Mouse (Mus musculus) heart, adult 2 months (tissue): ENCODE results near the gene Cyp27b1. TPM values are rescaled to one million over a fixed set of nuclear protein-coding genes. Genes with fewer than 3 reads are reported as not detected.

ENCODE experiments used
- DNase-seq, 2 experiments: peaks; one replicate each; pipeline ENCODE4 v3.0.0; 2021
- H3K27ac ChIP-seq: fragments of 200-600 bp; 2 replicates; pipeline ENCODE4 v1.8.1; 2022
- H3K27me3 ChIP-seq: fragments of 200-500 bp; 2 replicates; pipeline ENCODE4 v1.6.1; 2012; ENCODE audit warnings: mild to moderate bottlenecking, low read length, inconsistent platforms, mixed read lengths; ENCODE audit not compliant: control insufficient read depth, insufficient read depth
- H3K36me3 ChIP-seq: fragments of 200-500 bp; 2 replicates; pipeline ENCODE4 v1.6.1; 2012; ENCODE audit warnings: low read length, inconsistent platforms; ENCODE audit not compliant: control insufficient read depth, insufficient read depth
- H3K4me1 ChIP-seq: fragments of 200-500 bp; 2 replicates; pipeline ENCODE4 v1.6.1; 2011; ENCODE audit warnings: low read length; ENCODE audit not compliant: control insufficient read depth, insufficient read depth
- H3K4me3 ChIP-seq: fragments of 200-600 bp; 2 replicates; pipeline ENCODE4 v1.8.1; 2022
- H3K79me2 ChIP-seq: fragments of 200-500 bp; replicated peaks from 2 replicates; pipeline ENCODE4 v1.6.1; 2012; ENCODE audit warnings: mild to moderate bottlenecking, inconsistent platforms, low read length, moderate library complexity, mixed read lengths; ENCODE audit not compliant: control insufficient read depth, insufficient read depth
- H3K9ac ChIP-seq: fragments of 200-500 bp; 2 replicates; pipeline ENCODE4 v1.6.1; 2012; ENCODE audit warnings: low read depth, mild to moderate bottlenecking, control low read depth, inconsistent platforms, low read length, mixed read lengths
- CTCF ChIP-seq: fragments of 200-600 bp; IDR thresholded peaks from 2 replicates; pipeline ENCODE4 v1.8.1; 2022; ENCODE audit warnings: antibody characterized with exemption, mild to moderate bottlenecking, moderate library complexity
- EP300 ChIP-seq: fragments of 200-500 bp; IDR thresholded peaks from 2 replicates; pipeline ENCODE4 v1.6.1; 2011; ENCODE audit warnings: low read depth, low read length, control low read depth; ENCODE audit not compliant: insufficient read depth
- POLR2A ChIP-seq: fragments of 200-500 bp; IDR thresholded peaks from 2 replicates; pipeline ENCODE4 v1.6.1; 2011; ENCODE audit warnings: mild to moderate bottlenecking, low read depth, low read length, control low read depth; ENCODE audit not compliant: insufficient read depth
- WGBS: fragments of 180-500 bp; shearing (Covaris S2); methylation state at CpG from one replicate; pipeline ENCODE4 v1.1.7; 2018; 5-methylcytosine and 5-hydroxymethylcytosine counted together
- intact Hi-C: fragments of 180-260 bp; cut with DNase I; formaldehyde crosslinking; loops from one replicate; pipeline ENCODE4 v1.15.1; 2025
- long read RNA-seq: library from polyadenylated mRNA; stranded (forward); transcript quantifications from one replicate; pipeline ENCODE4 v2.0.0, GENCODE M21; 2021
- polyA plus RNA-seq: library from polyadenylated mRNA; depleted of rRNA; stranded (reverse); fragments of >200 nt; gene quantifications from 2 replicates; pipeline ENCODE4 v1.2.3, GENCODE M21; 2012; rRNA removed
- total RNA-seq, 2 experiments: library from RNA; stranded (reverse); gene quantifications; 2 replicates each; pipeline ENCODE4 v1.2.3; 2021

The Cyp27b1 gene
- under 1 TPM in 1 of 2 experiments, not detected in 1; 0.10 TPM for total RNA-seq
- polyA plus RNA-seq = 0.12 and 0.35 TPM in 2 replicates
- long read RNA-seq = 0 reads

GRCm38 (mm10) chr10:127047954-127048353, at the start of gene Cyp27b1:
TSS of gene Cyp27b1 (plus strand) at chr10:127048250.
- no peak for TF ChIP-seq EP300
- no peak for TF ChIP-seq POLR2A
- TF ChIP-seq CTCF = no peak

GRCm38 (mm10) chr10:127000529-127000928, 47.5 kb upstream of the Cyp27b1 start, which contains the start of gene Avil:
TSS of gene Avil (plus strand) at chr10:127000709.
- Histone ChIP-seq H3K4me1 (no peaks in the 10 kb centered on the region), H3K27me3 (no peaks in the 10 kb centered on the region), H3K36me3 (no peaks in the 10 kb centered on the region), H3K4me3 (no peak within 1 kb of the TSS), H3K27ac (no peak within 1 kb of the TSS), H3K9ac (no peak within 1 kb of the TSS), H3K79me2 (no peaks in the 10 kb centered on the region)
- 79% methylated on average over 5 of the region's 5 CpGs for WGBS
- TF ChIP-seq CTCF (no peak), POLR2A (no peak), EP300 (no peak)
- DNase-seq = no peak
- intact Hi-C loops = no loop called here

More at GRCm38 (mm10) chr10:127047954-127048353, at the start of gene Cyp27b1:
- Histone ChIP-seq H3K4me3 (no peak within 1 kb of the TSS), H3K36me3 (no peaks in the 10 kb centered on the region), H3K27ac (no peak within 1 kb of the TSS), H3K9ac (no peak within 1 kb of the TSS), H3K27me3 (peaks cover 13% of the 10 kb centered on the region), H3K79me2 (no peaks in the 10 kb centered on the region), H3K4me1 (peaks cover 1% of the 10 kb centered on the region)
- WGBS = 42% methylated on average over 5 of the region's 5 CpGs
- DNase-seq = no peak
- intact Hi-C loops = no loop called here

- H3K27ac ChIP-seq = no peak overlapping the region
- no peaks in the 10 kb centered on the region for H3K27me3 ChIP-seq
- H3K4me3 ChIP-seq = no peak overlapping the region
- H3K4me1 ChIP-seq = no peaks in the 10 kb centered on the region
- H3K9ac ChIP-seq = no peak overlapping the region
- no peak for TF ChIP-seq EP300
- no peak for TF ChIP-seq POLR2A
- no peak for TF ChIP-seq CTCF
- 62% methylated on average over 9 of the region's 9 CpGs for WGBS
- no peaks in the 10 kb centered on the region for H3K79me2 ChIP-seq
- DNase-seq = no peak
- H3K36me3 ChIP-seq = no peaks in the 10 kb centered on the region
- intact Hi-C loops = no loop called here
Observed at GRCm38 (mm10) chr10:127001297-127001696, 46.8 kb upstream of the Cyp27b1 start.

GRCm38 (mm10) chr10:127002056-127002455, 46.0 kb upstream of the Cyp27b1 start:
- DNase-seq = no peak
- intact Hi-C loops = no loop called here

GRCm38 (mm10) chr10:127002765-127003164, 45.3 kb upstream of the Cyp27b1 start:
- no peak overlapping the region for H3K4me3 ChIP-seq
- H3K4me1 ChIP-seq = no peaks in the 10 kb centered on the region
- WGBS = 72% methylated on average over 5 of the region's 5 CpGs
- no peak overlapping the region for H3K27ac ChIP-seq
- H3K27me3 ChIP-seq = no peaks in the 10 kb centered on the region
- no peaks in the 10 kb centered on the region for H3K79me2 ChIP-seq
- no peaks in the 10 kb centered on the region for H3K36me3 ChIP-seq
- H3K9ac ChIP-seq = no peak overlapping the region
- no peak for DNase-seq
- intact Hi-C loops = no loop called here
- TF ChIP-seq CTCF = no peak
- TF ChIP-seq EP300 = no peak
- TF ChIP-seq POLR2A = no peak

More at GRCm38 (mm10) chr10:127002056-127002455, 46.0 kb upstream of the Cyp27b1 start:
- H3K4me3 ChIP-seq = no peak overlapping the region
- H3K27me3 ChIP-seq = no peaks in the 10 kb centered on the region
- no peak overlapping the region for H3K27ac ChIP-seq
- no peaks in the 10 kb centered on the region for H3K4me1 ChIP-seq
- 75% methylated on average over 1 of the region's 1 CpGs for WGBS
- H3K79me2 ChIP-seq = no peaks in the 10 kb centered on the region
- H3K9ac ChIP-seq = no peak overlapping the region
- TF ChIP-seq CTCF = no peak
- TF ChIP-seq EP300 = no peak
- no peak for TF ChIP-seq POLR2A
- no peaks in the 10 kb centered on the region for H3K36me3 ChIP-seq

- no peaks in the 10 kb centered on the region for H3K36me3 ChIP-seq
- H3K27ac ChIP-seq = no peak overlapping the region
- no peaks in the 10 kb centered on the region for H3K4me1 ChIP-seq
- 84% methylated on average over 8 of the region's 8 CpGs for WGBS
- H3K79me2 ChIP-seq = no peaks in the 10 kb centered on the region
- TF ChIP-seq POLR2A = no peak
- no peak for TF ChIP-seq CTCF
- DNase-seq = no peak
- no peaks in the 10 kb centered on the region for H3K27me3 ChIP-seq
- H3K9ac ChIP-seq = no peak overlapping the region
- intact Hi-C loops = no loop called here
- no peak overlapping the region for H3K4me3 ChIP-seq
Observed at GRCm38 (mm10) chr10:127003334-127003733, 44.7 kb upstream of the Cyp27b1 start.

GRCm38 (mm10) chr10:127003806-127004205, 44.2 kb upstream of the Cyp27b1 start:
- no peaks in the 10 kb centered on the region for H3K79me2 ChIP-seq
- 80% methylated on average over 7 of the region's 7 CpGs for WGBS
- no peak overlapping the region for H3K27ac ChIP-seq
- no peaks in the 10 kb centered on the region for H3K27me3 ChIP-seq
- H3K4me1 ChIP-seq = no peaks in the 10 kb centered on the region
- no peak for DNase-seq
- no peak overlapping the region for H3K9ac ChIP-seq
- intact Hi-C loops = no loop called here
- TF ChIP-seq EP300 = no peak
- TF ChIP-seq CTCF = no peak
- TF ChIP-seq POLR2A = no peak
- H3K4me3 ChIP-seq = no peak overlapping the region
- H3K36me3 ChIP-seq = no peaks in the 10 kb centered on the region
